Mouse (Mus musculus) CD4-positive, CD25-positive, alpha-beta regulatory T cell, adult 4 months (primary cell): ENCODE measurements at regions not wholly inside any gene's neighbourhood (a gene's known extent, or its start where the extent isn't known, plus 50 kb on each side); places are given as distances from the start of the nearest gene placed in this dataset.
"Not testable (repeated sequence)": the region's sequence is repeated elsewhere in the genome, so short reads cannot be mapped to it uniquely, and the experiment has no call there.

Source experiments
- ATAC-seq: one replicate; pipeline ENCODE4 v1.8.0; 2017

DNA sequence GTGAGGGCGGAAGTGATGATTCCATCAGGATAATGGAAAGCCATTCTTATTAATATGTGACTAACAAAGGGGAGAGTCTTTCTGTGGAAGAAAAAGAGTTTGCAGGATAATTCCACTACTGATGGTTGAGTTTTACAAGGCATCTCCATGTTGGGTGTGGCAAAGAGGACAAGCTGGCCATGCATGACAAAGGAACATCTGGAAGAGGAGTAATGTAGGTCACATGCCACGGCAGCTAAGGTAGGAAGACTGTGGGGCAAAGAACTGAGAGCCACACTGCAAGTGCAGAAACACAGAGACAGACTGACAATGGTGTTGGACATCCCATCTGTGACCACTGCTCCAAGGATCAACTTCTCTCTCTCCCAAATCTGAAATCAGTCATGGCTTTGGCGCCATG is 196.4 kb upstream of the Gdi2 start:
- ATAC-seq, result no peak

DNA sequence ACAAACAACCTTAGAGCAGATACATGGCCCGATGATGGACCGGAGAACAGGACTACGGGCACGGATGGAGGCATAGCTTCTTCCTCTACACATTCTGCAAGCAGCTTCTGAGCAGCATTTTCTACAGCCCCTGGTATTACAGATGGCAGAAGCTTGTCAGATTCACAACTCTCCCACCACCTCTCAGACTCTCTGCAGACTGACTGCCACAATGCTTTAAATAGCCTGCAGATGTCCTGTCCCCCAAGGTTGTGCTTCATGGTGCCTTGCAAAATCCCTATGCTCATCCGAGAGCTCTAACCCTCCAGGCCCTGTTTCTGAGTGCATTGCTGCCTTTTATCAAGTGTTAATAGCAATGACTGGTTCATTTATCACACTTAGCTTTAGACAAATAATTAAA is 194.3 kb upstream of the Gdi2 start:
- ATAC-seq, result no peak

DNA sequence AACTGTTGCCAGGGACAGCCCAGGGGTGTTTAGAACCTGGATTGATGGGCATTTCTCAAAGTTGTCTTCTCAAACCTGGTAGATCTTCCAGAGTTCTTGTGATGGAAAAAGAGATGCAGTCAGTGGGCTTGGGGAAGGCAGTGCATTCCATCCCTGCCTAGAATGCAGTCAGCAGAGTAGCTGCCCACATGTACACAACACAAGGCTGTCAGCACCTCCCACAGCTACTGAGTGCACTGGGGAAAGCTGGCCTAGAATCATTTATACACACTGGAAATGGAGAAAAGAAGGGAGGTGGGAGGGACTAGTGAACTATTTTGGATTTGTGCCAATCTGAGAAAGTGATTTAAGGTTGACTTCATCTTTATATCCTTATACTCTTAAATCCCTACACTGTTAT is 183.0 kb upstream of the Gdi2 start:
- ATAC-seq, result not testable (repeated sequence)

DNA sequence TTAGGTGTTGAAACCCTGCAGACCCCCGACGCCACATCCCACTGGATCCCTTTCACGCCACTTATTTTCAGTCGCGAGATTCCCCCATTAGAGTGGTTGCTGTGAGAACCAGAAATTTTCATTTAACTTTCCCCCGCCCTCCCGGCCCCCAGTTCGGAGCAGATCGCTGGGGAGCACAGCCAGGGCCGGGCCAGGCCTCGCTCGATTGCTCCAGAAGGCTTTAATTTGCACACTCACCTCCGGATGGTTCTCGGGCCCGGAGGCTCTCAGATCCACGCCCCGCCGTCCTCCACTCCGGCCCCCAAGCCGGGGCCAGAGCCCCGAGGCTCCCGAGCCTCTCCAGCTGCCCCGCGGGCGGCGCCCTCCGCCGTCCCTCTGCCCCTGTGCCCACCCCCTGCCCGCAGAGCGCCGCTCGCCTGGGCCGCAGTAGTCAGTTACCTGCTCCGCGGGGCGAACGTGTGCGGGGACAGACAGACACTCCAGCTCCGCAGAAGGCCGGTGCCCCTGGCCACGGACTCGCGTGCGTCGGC is 179.7 kb upstream of the Gdi2 start:
- no peak for ATAC-seq

DNA sequence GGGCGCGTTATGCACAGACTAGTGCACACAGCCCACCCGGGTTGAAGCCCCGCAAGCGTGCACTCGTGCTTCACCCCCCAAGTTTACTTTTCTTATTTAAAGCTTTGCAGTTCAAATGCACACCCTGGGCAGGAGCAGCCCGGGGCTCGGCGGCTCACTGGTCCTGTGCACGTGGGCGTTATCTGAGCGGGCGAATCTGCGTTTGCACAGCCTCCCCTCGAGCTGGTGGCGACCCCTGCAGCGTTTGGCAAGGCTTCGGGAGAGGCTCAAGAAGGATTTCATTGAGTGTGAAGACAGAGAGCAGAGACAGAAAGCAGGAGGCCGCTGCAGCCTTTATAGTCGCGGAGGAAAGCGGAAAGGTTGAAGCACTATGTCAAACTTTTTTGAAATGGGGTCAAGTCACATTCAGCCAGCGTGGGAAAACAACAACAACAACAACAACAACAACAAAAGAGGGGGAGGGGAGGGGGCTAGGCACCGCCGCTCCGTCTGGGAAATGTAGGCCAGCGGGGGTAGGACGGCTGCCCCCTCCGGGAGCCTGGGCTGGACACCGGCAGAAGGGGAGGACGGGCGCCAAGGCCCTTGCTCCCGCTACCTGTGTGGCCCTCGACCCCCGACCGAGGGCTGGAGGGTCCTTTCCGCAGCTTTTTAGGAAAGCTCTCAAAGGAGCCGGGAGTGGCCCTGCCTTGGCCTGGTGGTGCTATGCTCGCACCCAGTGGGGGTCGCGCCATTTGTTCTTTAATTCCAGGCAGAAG is 178.7 kb upstream of the Gdi2 start:
- ATAC-seq, result no peak

DNA sequence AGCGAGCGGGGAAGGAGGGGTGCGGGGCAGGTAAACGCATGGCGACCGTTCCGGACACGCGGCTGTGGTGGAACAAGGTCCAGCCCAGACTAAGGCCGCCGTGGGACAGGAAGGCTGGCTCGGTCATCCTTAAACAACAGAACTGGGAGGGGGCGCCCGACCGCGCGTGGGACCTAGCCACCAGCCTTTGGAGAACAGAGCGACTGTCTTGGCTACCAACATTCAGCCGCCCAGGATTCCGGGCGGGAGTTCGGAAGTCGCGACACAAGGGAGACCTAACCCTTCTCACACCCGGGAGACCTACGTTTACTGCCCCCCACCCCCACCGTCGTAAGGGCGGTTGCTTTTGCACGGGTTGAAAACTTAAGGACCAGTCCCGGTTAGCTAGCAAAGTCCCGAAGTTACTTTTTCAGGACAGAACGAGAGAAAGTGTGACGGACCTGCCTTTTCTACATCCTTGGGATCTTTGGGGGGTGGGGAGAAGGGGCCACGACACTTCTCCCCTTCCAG is 178.1 kb upstream of the Gdi2 start:
- ATAC-seq, result not testable (repeated sequence)

DNA sequence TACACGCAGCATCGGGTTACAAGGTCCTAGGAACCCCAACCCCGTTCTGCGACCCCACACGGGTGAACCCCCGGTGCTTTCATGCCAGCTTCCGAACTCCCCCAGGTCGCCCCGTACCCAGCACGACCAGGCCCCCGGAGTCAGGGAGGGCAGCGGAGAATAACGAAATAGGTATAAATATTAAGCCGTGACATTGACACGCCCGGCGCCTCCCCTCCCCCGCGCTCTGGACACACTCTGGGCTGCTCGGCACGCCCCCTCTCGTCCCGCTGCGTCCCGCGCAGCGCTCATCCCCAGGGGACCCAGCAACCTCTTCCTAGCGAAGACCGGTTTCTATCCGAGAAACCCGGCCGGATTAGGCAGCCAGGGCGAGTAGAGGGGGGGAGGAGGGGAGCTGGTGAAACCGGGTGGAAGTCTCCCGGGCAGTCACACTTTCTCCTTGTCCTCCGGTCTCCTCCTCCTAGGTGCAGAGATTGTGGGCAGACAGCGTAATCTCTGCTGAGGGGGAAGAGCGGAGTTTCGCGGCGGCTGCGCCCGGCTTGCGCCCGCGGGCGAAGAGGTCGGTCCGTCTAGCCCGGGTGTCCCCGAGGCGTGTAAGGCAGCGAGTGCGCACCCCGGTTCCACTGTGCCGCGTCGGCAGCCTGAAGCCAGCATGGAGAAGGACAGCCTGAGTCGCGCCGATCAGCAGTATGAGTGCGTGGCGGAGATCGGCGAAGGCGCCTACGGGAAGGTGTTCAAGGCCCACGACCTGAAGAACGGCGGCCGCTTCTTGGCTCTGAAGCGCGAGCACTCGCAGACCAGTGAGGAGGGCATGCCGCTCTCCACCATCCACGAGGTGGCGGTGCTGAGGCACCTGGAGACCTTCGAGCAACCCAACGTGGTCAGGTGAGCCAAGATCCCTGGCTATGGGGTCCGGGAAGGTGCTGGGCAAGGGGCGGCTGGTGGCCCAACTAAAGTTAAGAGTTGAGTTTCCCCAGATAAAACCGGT is 177.1 kb upstream of the Gdi2 start:
- no peak for ATAC-seq

DNA sequence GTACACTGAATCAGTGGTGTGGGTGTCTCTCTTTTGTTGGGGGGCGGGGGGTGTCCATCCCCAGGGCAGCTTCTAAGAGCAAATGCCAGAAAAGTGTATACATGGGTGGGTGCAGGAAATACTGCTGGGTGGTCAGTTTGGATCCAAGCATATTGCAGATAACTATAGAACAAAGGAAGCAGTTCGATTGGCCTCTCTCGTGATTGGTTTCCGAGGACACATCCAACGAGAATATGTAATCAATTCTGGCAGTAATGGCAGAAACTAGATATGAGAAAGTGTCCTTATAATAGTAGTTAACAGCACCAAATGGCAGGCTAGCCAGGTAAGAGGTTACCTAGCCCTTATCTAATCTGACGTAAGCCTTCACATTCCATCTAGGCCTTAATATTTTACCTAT is 165.2 kb upstream of the Gdi2 start:
- ATAC-seq, result no peak

DNA sequence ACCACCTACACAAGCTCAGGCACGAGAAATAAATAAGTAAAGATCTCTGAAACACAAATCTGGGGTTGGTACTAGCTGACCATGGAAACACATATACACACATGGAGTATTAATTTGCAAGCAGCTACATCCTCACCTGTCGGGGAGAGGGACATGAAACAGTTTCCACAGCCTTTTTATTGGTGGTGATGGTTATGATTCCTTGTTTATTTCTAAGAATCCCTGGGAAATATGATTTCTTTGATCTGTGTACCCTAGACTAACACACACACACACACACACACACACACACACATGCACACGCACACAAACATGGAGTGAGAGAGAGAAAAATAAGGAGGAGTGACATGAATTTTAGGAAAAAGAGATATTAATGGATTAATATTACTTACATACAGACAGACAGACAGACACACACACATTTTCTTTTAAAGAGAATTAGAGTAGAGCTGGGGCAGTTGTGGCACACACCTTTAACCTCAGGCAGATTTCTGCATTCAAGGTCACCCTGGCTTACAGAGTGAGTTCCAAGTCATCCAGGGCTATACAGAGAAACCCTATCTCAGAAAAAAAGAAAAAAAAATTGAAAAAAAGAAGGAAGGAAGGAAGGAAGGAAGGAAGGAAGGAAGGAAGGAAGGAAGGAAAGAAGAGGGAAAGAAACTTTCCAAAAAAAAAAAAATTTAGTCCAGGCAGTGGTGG is 164.2 kb upstream of the Gdi2 start:
- ATAC-seq, result not testable (repeated sequence)

DNA sequence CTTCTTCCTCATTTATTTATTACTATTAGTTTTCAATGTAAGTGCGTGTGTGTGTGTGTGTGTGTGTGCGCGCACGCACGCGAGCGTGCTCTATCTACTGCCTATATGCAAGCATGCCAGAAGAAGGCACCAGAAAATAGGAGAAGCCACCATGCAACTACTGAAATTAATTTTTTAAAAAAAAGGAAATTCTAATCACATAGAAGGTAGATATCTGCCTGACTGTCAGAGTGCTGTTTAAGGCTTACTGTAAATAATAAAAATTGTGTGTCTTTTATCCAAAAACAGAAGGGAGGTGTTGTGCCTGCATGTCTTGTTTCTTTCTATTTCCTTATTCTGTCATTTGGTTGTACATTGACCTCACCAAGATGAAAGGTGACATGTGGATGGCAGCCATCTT is 163.1 kb upstream of the Gdi2 start:
- ATAC-seq, result no peak

DNA sequence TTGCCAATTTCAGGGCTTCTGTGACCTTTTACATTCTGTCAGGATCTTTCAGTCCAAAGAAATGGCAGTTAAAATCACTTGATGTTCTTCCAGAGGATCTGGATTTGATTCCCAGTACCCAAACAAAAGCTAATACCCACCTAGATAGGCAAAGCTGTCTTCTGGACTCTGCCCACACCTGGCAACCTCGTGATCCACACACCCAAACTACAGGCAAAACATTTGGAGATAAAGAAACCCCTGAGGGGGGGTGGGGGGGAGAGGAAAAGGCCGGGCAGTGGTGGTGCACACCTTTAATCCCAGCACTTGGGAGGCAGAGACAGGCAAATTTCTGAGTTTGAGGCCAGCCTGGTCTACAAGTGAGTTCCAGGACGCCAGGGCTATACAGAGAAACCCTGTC is 160.1 kb upstream of the Gdi2 start:
- not testable (repeated sequence) for ATAC-seq

DNA sequence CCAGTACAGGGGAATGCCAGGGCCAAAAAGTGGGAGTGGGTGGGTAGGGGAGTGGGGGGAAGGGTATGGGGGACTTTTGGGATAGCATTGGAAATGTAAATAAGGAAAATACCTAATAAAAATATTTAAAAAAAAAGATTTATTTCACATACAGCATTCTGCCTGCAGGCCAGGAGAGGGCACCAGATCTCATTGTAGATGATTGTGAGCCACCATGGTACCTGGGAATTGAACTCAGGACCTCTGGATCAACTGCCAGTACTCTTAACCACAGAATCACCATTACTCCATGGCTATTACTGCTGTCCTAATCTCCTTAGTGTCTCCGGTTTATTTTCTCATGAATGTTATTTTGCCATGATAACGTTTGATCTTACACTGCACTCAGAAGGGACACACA is 132.1 kb upstream of the Gdi2 start:
- not testable (repeated sequence) for ATAC-seq

DNA sequence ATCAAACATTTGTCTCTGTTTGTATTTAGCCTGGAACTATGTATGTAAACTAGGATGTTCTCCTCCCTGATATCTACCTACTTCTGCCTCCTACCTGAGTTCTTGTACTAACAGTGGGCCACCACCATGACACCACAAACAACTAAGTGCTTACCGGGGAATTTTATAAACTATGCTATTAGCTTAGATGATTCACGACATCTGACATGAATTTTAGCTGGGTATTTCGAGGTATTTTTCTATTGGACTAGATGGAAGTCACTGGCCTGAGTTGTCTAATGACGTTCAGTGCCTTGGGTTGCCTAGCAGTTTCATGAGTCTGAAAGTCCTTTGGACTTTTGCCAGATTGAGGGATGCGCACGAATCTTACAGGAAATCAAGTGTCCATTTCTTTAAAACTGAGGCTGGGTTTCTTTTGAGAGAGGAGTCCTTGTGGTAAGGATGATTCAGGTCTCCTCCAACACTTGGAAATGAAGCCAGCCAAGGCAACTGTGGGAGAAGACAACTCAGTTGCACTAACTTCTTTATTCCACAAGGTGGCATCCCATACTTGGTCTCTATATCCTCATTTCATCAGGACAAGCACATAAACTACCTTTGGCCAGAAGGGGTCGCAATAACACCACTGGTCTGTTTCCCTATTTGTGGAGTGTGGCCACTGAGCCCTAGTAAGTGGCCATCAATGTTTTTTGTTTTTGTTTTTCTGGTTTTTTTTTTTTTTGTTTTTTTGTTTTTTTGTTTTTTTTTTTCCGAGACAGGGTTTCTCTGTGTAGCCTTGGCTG is 131.4 kb upstream of the Gdi2 start:
- peak; percentile 96 for ATAC-seq

DNA sequence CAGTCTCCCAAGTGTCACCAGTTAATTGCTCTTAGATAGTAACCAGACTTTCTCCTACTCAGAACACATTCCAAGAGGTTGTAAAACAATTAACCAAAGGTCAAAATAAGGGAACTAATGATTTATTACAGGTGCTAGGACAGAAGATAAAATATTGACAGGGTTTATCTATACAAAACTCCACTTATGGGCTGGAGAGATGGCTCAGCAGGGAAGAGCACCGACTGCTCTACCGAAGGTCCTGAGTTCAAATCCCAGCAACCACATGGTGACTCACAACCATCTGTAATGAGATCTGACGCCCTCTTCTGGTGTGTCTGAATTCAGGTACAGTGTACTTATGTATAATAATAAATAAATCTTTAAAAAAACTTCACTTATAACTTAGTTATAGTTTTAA is 127.6 kb upstream of the Gdi2 start:
- not testable (repeated sequence) for ATAC-seq

DNA sequence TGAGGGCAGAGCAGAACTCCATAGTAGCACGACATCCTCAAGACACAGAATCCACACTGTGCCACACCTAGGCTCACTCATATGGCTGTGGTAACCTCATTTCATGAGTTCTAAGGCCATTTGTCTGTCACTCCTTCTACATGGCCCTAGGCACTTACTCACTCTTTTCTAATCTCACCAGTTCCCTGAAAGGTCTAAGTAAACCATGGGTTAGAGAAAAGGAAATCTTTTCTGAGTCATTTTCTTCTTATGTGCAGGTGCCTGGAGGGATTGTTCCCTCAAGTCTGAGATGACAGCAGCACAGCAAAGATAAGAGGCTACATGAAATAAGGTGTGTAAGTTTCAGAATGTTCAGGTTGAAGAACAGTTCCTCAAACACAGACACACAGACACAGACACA is 120.8 kb upstream of the Gdi2 start:
- ATAC-seq, result no peak

DNA sequence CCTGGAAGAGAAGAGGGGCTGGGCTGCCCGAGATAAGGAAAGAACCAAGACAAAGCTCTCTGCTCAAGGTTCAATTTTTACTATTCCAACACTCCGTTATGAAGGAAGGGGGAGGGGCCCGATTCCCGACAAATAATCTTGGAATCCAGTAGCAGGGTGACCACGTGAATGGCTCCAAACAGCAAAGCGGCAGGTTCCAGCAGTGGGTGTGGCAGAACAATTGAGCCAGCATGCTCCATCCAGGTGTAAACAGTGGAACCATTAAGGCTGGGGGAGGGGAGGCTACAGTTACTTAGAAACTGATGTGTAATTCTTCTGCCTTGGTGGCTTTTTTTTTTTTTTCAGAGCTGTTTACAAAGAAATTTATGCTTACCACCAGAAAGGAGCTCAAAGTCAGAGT is 82.5 kb upstream of the Gdi2 start:
- ATAC-seq, result not testable (repeated sequence)

DNA sequence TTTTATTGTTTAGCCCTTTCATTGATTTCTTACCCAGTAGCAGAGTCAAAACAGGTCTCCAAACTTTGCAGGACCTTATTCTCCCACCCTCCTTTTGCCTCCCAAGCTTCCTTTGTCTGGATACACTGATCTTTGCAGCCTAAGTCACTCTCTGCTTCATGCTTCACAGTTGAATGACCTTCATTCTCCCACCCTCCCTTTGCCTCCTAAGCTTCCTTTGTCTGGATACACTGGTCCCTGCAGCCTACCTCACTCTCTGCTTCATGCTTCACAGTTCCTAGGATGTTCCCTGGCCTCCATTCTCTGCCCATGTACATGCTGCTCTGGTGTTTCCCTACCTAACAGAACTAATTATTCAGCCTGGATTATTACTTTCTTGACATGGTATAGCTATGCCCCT is 61.0 kb upstream of the Gdi2 start:
- ATAC-seq, result no peak

DNA sequence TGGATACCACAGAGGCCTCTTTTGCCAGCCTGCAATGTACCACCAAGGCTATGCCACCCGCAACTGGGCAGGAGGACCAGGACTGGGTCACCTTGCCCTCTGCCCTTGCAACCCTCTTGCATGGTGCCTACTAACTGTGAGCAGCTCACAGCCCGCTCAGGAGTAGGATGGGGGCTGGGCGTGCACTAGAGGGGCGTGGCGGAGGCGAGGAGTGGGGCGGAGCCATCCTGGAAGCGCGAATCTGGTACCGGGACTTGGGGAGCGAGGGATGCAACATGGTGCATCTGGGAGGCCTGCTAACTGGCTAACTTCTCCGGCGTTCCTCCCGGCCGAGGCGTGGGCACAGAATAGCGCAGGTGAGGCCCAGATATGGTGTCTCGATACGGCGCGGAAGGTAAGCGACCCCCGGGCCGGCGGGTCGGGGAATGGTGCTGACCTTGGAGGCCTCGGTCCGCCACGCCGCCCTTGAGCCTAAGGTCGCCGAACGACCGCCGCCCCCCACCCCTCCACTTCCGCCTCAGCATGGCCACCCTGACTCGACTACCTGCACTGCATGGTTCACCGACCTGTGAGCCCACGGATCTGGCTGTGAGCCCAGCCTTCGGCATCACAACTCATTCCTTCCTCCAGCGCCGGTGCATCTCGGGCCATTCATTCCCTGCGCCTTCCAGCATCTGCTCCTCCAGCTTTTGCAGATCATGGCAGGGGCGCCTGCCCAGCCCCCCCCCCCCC is 59.7 kb upstream of the Gdi2 start:
- peak; percentile 91 for ATAC-seq
